Mouse (Mus musculus) heart, embryonic 15.5 days (tissue): ENCODE results near the gene Vmo1. TPM values are rescaled to one million over a fixed set of nuclear protein-coding genes. Genes with fewer than 3 reads are reported as not detected.

Experiments used
- ATAC-seq: fragments of 200-750 bp; cut with Nextera tagmentation; replicated peaks from 2 replicates; pipeline ENCODE4 v1.8.0; 2017; ENCODE audit warnings: low read depth, moderate TSS enrichment; ENCODE audit not compliant: insufficient number of reproducible peaks, insufficient read depth, low FRiP score
- H3K27ac ChIP-seq: fragments of 300-500 bp; sonication (generic); 2 replicates; pipeline ENCODE4 v1.5.1; 2015; ENCODE audit warnings: mild to moderate bottlenecking, inconsistent platforms
- H3K27me3 ChIP-seq: fragments of 300-500 bp; sonication (generic); 2 replicates; pipeline ENCODE4 v1.6.1; 2015; ENCODE audit warnings: inconsistent platforms
- H3K36me3 ChIP-seq: fragments of 300-500 bp; sonication (generic); 2 replicates; pipeline ENCODE4 v1.6.1; 2015; ENCODE audit warnings: mild to moderate bottlenecking, inconsistent platforms
- H3K4me1 ChIP-seq: fragments of 300-500 bp; sonication (generic); replicated peaks from 2 replicates; pipeline ENCODE4 v1.6.1; 2015; ENCODE audit warnings: inconsistent platforms
- H3K4me2 ChIP-seq: fragments of 300-500 bp; sonication (generic); 2 replicates; pipeline ENCODE4 v1.6.1; 2015; ENCODE audit warnings: inconsistent platforms, mild to moderate bottlenecking, moderate library complexity
- H3K4me3 ChIP-seq: fragments of 300-500 bp; sonication (generic); 2 replicates; pipeline ENCODE4 v1.5.1; 2015; ENCODE audit warnings: mild to moderate bottlenecking, inconsistent platforms
- H3K9ac ChIP-seq: fragments of 300-500 bp; sonication (generic); 2 replicates; pipeline ENCODE4 v1.6.1; 2015; ENCODE audit warnings: mild to moderate bottlenecking, inconsistent platforms
- H3K9me3 ChIP-seq: fragments of 300-500 bp; sonication (generic); replicated peaks from 2 replicates; pipeline ENCODE4 v1.6.1; 2016; ENCODE audit warnings: inconsistent platforms
- WGBS: fragments of 180-500 bp; shearing (Covaris S2); methylation state at CpG from one replicate; pipeline ENCODE4 v1.1.7; 2015; ENCODE audit warnings: mixed read lengths; 5-methylcytosine and 5-hydroxymethylcytosine counted together
- polyA plus RNA-seq: library from polyadenylated mRNA; unstranded; fragments of >200 nt; fragmentation: Nextera tagmentation; extraction: Ambion mirVana; gene quantifications from 2 replicates; pipeline ENCODE4 v1.2.1, GENCODE M21; 2015

Vmo1 gene
- polyA plus RNA-seq, 1 experiment from 2014 or later: 0.19 TPM

- Histone ChIP-seq H3K36me3 (no peaks in the 10 kb centered on the region), H3K27ac (peak within 1 kb of the TSS; percentile 70), H3K4me1 (peaks cover 15% of the 10 kb centered on the region), H3K27me3 (no peaks in the 10 kb centered on the region), H3K9ac (peak within 1 kb of the TSS; percentile 62), H3K4me2 (peak within 1 kb of the TSS; percentile 76), H3K9me3 (no peaks in the 10 kb centered on the region), H3K4me3 (peak within 1 kb of the TSS; percentile 46)
- ATAC-seq: no peak
- 86% methylated on average over 10 of the region's 10 CpGs for WGBS
Measured at GRCm38 (mm10) chr11:70518923-70519322, 4.5 kb upstream of the Vmo1 start, which contains the start of gene Gltpd2. Gene Gltpd2, plus strand, starts transcription at chr11:70519196.

DNA sequence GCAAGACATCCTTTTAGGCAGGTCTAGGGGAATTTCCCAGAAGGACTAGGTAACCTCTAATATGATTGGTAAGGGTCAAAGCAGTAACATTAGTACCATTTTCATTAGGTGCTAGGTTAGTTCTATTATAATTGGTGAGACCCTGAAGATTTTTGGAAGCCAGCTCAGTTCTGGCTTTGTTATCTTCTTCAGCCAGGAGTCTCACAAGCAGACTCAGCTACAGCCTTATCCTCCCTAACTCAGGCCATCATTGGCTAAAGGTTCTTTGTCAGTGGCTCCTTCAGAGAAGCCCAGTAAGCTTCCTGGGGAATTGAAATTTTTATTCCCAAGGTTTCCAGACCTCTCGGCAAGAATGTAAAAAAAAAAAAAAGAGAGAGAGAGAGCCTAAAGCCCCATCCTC, 4.0 kb upstream of the Vmo1 start:
- WGBS: 71% methylated on average over 1 of the region's 1 CpGs
- no peaks in the 10 kb centered on the region for H3K36me3 ChIP-seq
- H3K27ac ChIP-seq: no peak overlapping the region
- no peak overlapping the region for H3K4me3 ChIP-seq
- ATAC-seq: no peak
- no peak overlapping the region for H3K9ac ChIP-seq
- H3K27me3 ChIP-seq: no peaks in the 10 kb centered on the region; the same call in 1 of the 2 replicates
- no peaks in the 10 kb centered on the region for H3K9me3 ChIP-seq
- H3K4me1 ChIP-seq: peaks cover 15% of the 10 kb centered on the region
- no peak overlapping the region for H3K4me2 ChIP-seq

DNA sequence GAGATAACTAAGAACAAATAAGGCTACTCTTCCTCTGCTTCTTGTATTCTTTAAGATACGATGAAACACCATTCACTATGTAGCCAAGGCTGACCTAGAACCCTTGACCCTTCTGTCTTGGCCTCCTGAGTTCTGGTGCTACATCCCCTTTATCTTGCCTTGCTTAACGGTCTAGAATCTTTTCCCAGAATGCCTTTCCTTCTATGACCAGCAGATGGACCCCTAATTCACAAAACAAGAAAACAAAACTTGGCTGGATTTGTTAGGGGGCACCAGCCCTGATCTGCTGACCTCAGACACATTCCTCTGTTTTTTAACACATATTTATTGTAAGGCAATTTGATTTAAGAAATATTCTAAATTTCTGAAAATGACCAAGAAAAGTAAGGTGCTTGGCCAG, 1.9 kb upstream of the Vmo1 start:
- Histone ChIP-seq H3K4me2 (no peak overlapping the region), H3K4me3 (no peak overlapping the region), H3K4me1 (peaks cover 15% of the 10 kb centered on the region), H3K9ac (no peak overlapping the region), H3K27me3 (no peaks in the 10 kb centered on the region; the same call in 1 of the 2 replicates), H3K27ac (no peak overlapping the region), H3K36me3 (no peaks in the 10 kb centered on the region), H3K9me3 (no peaks in the 10 kb centered on the region)
- 22% methylated on average over 2 of the region's 2 CpGs for WGBS
- ATAC-seq: no peak

- H3K36me3 ChIP-seq: no peaks in the 10 kb centered on the region
- no peak for ATAC-seq
- no peak overlapping the region for H3K27ac ChIP-seq
- peaks cover 7% of the 10 kb centered on the region; the same call in 1 of the 2 replicates for H3K4me1 ChIP-seq
- no peak overlapping the region for H3K9ac ChIP-seq
- no peaks in the 10 kb centered on the region for H3K9me3 ChIP-seq
- peaks cover 13% of the 10 kb centered on the region for H3K27me3 ChIP-seq
- WGBS: 57% methylated on average over 11 of the region's 11 CpGs
- H3K4me3 ChIP-seq: no peak overlapping the region
- H3K4me2 ChIP-seq: no peak overlapping the region
Measured at GRCm38 (mm10) chr11:70513520-70513919, 896 bp downstream of the Vmo1 start.

DNA sequence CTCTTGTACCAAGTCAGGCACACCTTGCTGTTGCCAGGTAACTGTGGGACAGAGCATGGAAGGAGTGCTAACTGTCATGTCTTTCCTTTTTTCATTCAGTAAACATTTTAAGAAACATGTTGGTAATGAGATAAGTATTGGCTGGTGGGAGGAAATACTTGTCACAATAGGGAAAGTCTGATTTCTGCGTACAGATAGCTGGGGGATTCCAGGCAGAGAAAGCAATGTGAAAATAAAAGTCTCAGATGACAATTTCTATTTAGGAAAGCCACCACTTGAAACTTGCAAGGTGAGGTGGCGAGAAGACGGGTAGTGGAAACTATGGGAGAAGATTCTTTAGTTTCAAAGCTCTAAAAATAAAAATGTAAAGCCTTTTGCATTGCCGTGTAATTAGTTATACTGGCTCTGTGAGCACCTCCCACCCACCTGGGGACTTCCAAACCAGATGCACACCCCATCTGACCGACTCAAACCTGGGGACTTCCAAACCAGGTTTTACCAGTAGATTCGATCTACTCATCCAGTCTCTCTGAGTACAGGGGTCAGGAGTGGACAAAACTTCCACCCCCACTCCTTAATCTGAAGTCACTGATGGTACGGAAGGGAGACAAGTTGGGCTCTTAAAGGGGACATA, 1.6 kb downstream of the Vmo1 start:
- Histone ChIP-seq H3K9ac (no peak overlapping the region), H3K4me1 (peaks cover 7% of the 10 kb centered on the region; the same call in 1 of the 2 replicates), H3K4me3 (no peak overlapping the region), H3K4me2 (no peak overlapping the region), H3K27ac (no peak overlapping the region), H3K27me3 (peaks cover 13% of the 10 kb centered on the region), H3K36me3 (no peaks in the 10 kb centered on the region), H3K9me3 (no peaks in the 10 kb centered on the region)
- WGBS: 71% methylated on average over 7 of the region's 7 CpGs
- ATAC-seq: no peak

DNA sequence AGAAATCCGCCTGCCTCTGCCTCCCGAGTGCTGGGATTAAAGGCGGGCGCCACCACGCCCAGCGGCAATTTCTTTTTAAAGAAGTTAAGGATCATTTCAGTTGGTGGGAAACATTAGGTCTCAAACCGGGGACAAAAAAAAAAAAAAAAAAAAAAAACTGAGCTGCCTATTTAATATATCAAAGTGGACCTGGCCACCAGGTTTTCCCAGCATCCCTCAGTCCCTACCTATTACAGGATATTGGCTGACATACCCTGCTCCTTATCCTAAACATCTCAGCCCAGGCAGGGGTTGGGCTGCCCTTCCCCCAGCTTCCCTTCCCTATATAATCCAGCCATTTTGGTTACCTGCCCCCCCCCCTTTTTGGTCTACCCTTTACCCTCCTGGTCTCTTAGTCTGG, 2.6 kb downstream of the Vmo1 start:
- H3K27ac ChIP-seq: no peak overlapping the region
- no peak overlapping the region for H3K9ac ChIP-seq
- H3K4me1 ChIP-seq: peaks cover 7% of the 10 kb centered on the region; the same call in 1 of the 2 replicates
- no peaks in the 10 kb centered on the region for H3K9me3 ChIP-seq
- 85% methylated on average over 7 of the region's 7 CpGs for WGBS
- H3K27me3 ChIP-seq: peaks cover 13% of the 10 kb centered on the region
- no peak for ATAC-seq
- no peaks in the 10 kb centered on the region for H3K36me3 ChIP-seq
- no peak overlapping the region for H3K4me2 ChIP-seq
- no peak overlapping the region for H3K4me3 ChIP-seq

DNA sequence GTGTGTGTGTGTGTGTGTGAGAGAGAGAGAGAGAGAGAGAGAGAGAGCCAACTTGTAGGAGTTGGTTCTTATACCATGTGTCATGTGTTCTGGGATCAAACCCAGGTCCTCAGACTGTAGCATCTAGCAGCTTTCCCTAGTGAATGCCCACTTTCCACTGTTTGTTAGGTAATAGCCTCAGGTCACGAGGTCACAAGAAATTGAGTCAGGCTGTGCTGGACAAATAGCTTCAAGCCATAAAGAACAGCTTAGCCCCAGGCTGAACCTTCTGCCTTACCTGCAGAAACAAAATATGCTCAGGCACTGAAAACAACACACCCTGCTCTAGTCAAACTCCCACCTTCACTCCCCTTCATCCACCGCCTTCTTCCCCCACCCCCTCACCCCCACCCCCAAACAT, 3.2 kb downstream of the Vmo1 start:
- Histone ChIP-seq H3K36me3 (no peaks in the 10 kb centered on the region), H3K9ac (no peak overlapping the region), H3K4me1 (peaks cover 7% of the 10 kb centered on the region; the same call in 1 of the 2 replicates), H3K9me3 (no peaks in the 10 kb centered on the region), H3K27ac (no peak overlapping the region), H3K4me3 (no peak overlapping the region), H3K4me2 (no peak overlapping the region), H3K27me3 (peaks cover 13% of the 10 kb centered on the region)
- no peak for ATAC-seq
- 72% methylated on average over 2 of the region's 2 CpGs for WGBS

- no peak for ATAC-seq
- Histone ChIP-seq H3K9me3 (no peaks in the 10 kb centered on the region), H3K4me1 (peaks cover 7% of the 10 kb centered on the region; the same call in 1 of the 2 replicates), H3K36me3 (no peaks in the 10 kb centered on the region), H3K27me3 (peaks cover 18% of the 10 kb centered on the region), H3K4me3 (no peak overlapping the region), H3K4me2 (0 out of 2 replicates have a peak overlapping the region, but pooled peaks have one; percentile 1), H3K27ac (no peak overlapping the region), H3K9ac (no peak overlapping the region)
- 9% methylated on average over 19 of the region's 19 CpGs for WGBS
Measured at GRCm38 (mm10) chr11:70509753-70510564, 4.5 kb downstream of the Vmo1 start.

DNA sequence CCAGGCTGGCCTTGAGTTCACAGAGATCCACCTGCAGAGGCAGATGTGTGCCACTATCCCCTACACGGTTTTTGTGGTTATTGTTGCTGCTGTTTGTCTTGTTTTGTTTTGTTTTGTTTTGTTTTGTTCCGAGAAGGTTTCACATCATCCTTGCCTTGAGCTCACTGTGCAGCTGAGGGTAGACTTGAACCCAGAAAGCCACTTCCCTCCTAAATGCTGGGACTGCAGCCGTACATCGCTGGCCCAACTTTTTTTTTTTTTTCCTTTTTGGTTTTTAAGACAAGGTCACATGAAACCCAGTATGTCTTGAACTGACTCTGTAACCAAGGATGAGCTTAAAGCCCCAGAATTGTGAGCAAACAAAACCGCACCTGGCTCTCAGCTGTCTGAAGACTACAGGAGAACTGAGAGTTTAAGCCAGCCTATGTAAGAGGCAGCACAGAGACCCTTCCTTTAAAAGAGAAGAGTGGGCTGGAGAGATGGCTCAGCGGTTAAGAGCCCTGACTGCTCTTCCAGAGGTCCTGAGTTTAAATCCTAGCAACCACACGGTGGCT, 7.4 kb downstream of the Vmo1 start:
- Histone ChIP-seq H3K9ac (no peak overlapping the region), H3K27me3 (peaks cover 23% of the 10 kb centered on the region), H3K27ac (no peak overlapping the region), H3K4me3 (no peak overlapping the region), H3K4me2 (no peak overlapping the region), H3K9me3 (no peaks in the 10 kb centered on the region), H3K36me3 (no peaks in the 10 kb centered on the region), H3K4me1 (peaks cover 7% of the 10 kb centered on the region; the same call in 1 of the 2 replicates)
- 63% methylated on average over 7 of the region's 7 CpGs for WGBS
- no peak for ATAC-seq

GRCm38 (mm10) chr11:70506385-70506784, 8.0 kb downstream of the Vmo1 start:
- no peak for ATAC-seq
- H3K27ac ChIP-seq: no peak overlapping the region
- H3K27me3 ChIP-seq: peaks cover 23% of the 10 kb centered on the region
- H3K9ac ChIP-seq: no peak overlapping the region
- WGBS: 24% methylated on average over 4 of the region's 4 CpGs
- no peaks in the 10 kb centered on the region for H3K36me3 ChIP-seq
- H3K4me1 ChIP-seq: peaks cover 7% of the 10 kb centered on the region; the same call in 1 of the 2 replicates
- H3K4me3 ChIP-seq: no peak overlapping the region
- no peak overlapping the region; the same call in 1 of the 2 replicates for H3K4me2 ChIP-seq
- H3K9me3 ChIP-seq: no peaks in the 10 kb centered on the region

DNA sequence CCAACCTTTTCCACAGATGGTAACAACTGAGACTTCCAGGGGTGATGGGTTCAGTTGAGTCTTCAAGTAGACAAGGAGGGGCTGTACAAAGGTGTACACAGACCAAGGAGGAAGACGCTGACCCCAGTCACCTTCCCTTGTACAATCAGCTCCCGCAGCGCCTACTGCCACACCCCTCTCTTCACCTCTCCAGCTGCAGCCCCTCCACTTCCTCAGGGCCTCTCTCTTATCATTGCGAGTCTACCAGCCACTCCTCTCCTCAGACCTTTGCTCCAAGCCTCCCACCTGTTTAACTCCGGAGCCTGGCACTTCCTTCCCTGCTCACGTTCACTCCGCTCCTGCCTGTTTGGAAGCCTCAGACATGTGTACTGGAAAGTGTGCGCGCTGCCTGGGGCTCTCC, 9.4 kb downstream of the Vmo1 start, which contains the start of gene Tm4sf5:
Tm4sf5 (plus strand) TSS at position 275 of the 400 bp plus-strand sequence.
- no peak for ATAC-seq
- no peaks in the 10 kb centered on the region for H3K9me3 ChIP-seq
- peaks cover 4% of the 10 kb centered on the region; the same call in 1 of the 2 replicates for H3K4me1 ChIP-seq
- 45% methylated on average over 9 of the region's 9 CpGs for WGBS
- H3K9ac ChIP-seq: no peak within 1 kb of the TSS
- H3K4me3 ChIP-seq: no peak within 1 kb of the TSS
- no peaks in the 10 kb centered on the region for H3K36me3 ChIP-seq
- no peak within 1 kb of the TSS for H3K4me2 ChIP-seq
- no peak within 1 kb of the TSS for H3K27ac ChIP-seq
- H3K27me3 ChIP-seq: peaks cover 18% of the 10 kb centered on the region
